Mouse (Mus musculus): Measurements from ENCODE around the gene Gm49358.

- TF ChIP-seq POLR2A (IDR thresholded peaks at IDR 0.05; ENCODE audit: low read depth, low read length) (no peak), CTCF (conservative IDR thresholded peaks at IDR 0.05 in 1 of 2, IDR thresholded peaks at IDR 0.05 in 1 of 2; ENCODE audit: low read depth in 2 of 2, low read length in 2 of 2) (no peak), SIN3A (IDR thresholded peaks at IDR 0.05; ENCODE audit: low read length) (no peak), MEF2A (IDR thresholded peaks at IDR 0.05; ENCODE audit: borderline replicate concordance, low read depth, low read length) (no peak), EP300 (IDR thresholded peaks at IDR 0.05; ENCODE audit: low read length) (no peak), TCF12 (IDR thresholded peaks at IDR 0.05; ENCODE audit: low read depth, low read length) (no peak), ZMIZ1 (IDR thresholded peaks at IDR 0.05; ENCODE audit: low read depth, low read length) (no peak), ZNF384 (IDR thresholded peaks at IDR 0.05; ENCODE audit: low read depth, low read length) (no peak)
Measured at GRCm38 (mm10) chr10:86769797-86770196, 6.0 kb downstream of the Gm49358 start.

All from CH12.LX (cell line).